Mouse (Mus musculus): ENCODE results near the gene Myo16. TPM values are rescaled to one million over a fixed set of nuclear protein-coding genes. Genes with fewer than 3 reads are reported as not detected.

Myo16 gene
- polyA plus RNA-seq, 1 experiment from 2014 or later, result 4.1 TPM

- ATAC-seq (replicated peaks), result 0 out of 2 replicates have a peak, but pooled peaks have one; percentile 41
- Histone ChIP-seq H3K27ac (replicated peaks) (no peak overlapping the region), H3K36me3 (no peaks in the 10 kb centered on the region), H3K4me2 (replicated peaks) (no peak overlapping the region), H3K9ac (replicated peaks) (no peak overlapping the region), H3K4me3 (no peak overlapping the region), H3K4me1 (peaks cover 11% of the 10 kb centered on the region), H3K27me3 (no peaks in the 10 kb centered on the region), H3K9me3 (no peaks in the 10 kb centered on the region)
- 12% methylated on average over 5 of the region's 5 CpGs for WGBS
These were observed 471.6 kb downstream of the Myo16 start for GRCm38 (mm10) chr8:10625262-10625661.

- WGBS, result 6% methylated on average over 8 of the region's 8 CpGs
- Histone ChIP-seq H3K4me3 (no peak overlapping the region), H3K9ac (replicated peaks) (no peak overlapping the region), H3K4me2 (replicated peaks) (no peak overlapping the region), H3K9me3 (no peaks in the 10 kb centered on the region), H3K27ac (replicated peaks) (no peak overlapping the region), H3K4me1 (peaks cover 12% of the 10 kb centered on the region), H3K36me3 (no peaks in the 10 kb centered on the region), H3K27me3 (no peaks in the 10 kb centered on the region)
- no peak for ATAC-seq (replicated peaks)
These were observed 475.0 kb downstream of the Myo16 start for GRCm38 (mm10) chr8:10628725-10629124.

DNA sequence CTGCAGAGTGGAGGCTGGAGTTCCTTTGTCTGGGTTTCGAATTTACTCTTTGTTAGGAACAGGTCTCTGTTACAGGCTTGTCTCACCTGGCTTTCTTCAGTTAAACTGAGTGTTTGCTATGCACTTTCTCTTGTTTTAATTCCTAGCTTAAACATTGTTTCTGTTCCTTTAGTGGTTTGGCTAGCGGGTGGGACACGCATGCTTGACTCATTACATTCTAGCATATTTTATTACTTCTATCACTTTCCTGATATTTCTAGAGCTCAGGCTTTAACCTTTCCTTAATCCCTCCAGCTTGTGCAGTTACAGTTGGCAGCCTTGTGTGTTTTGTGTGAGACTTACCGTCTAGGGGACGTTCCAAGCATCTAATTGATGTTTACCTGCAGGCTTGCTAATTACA is 476.2 kb downstream of the Myo16 start:
- Histone ChIP-seq H3K27me3 (no peaks in the 10 kb centered on the region), H3K36me3 (no peaks in the 10 kb centered on the region), H3K9ac (replicated peaks) (no peak overlapping the region), H3K9me3 (no peaks in the 10 kb centered on the region), H3K4me2 (replicated peaks) (no peak overlapping the region), H3K27ac (replicated peaks) (no peak overlapping the region), H3K4me1 (peaks cover 17% of the 10 kb centered on the region), H3K4me3 (no peak overlapping the region)
- no peak for ATAC-seq (replicated peaks)
- 28% methylated on average over 5 of the region's 5 CpGs for WGBS

GRCm38 (mm10) chr8:10631006-10631405 is 477.3 kb downstream of the Myo16 start:
- H3K9ac ChIP-seq (replicated peaks), result no peak overlapping the region
- H3K27me3 ChIP-seq, result no peaks in the 10 kb centered on the region
- WGBS, result 97% methylated on average over 2 of the region's 2 CpGs
- ATAC-seq (replicated peaks), result no peak
- H3K4me1 ChIP-seq, result peaks cover 17% of the 10 kb centered on the region
- H3K27ac ChIP-seq (replicated peaks), result no peak overlapping the region
- no peaks in the 10 kb centered on the region for H3K36me3 ChIP-seq
- H3K4me3 ChIP-seq, result no peak overlapping the region
- no peak overlapping the region for H3K4me2 ChIP-seq (replicated peaks)
- no peaks in the 10 kb centered on the region for H3K9me3 ChIP-seq

DNA sequence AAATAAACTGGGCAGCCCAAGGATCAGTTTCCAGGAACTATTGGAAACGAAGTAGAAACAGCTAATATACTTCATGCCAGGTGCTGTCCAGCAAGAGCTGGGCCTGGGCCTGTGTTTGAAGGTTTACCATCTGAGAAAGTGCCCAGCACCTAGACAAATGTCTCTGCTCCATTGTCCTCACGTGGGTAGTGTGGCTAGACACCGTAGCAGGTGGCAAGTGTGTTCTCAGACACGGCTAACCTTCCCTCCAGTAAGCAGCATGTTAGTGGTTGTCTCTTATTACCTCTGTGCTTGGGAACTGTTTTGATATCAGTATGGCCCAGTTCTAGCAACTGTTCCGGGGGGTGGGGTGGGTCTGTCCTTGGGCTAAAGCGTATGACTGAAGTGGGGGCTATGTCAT is 478.9 kb downstream of the Myo16 start:
- H3K9me3 ChIP-seq, result no peaks in the 10 kb centered on the region
- H3K9ac ChIP-seq (replicated peaks), result no peak overlapping the region
- H3K27me3 ChIP-seq, result no peaks in the 10 kb centered on the region
- H3K36me3 ChIP-seq, result no peaks in the 10 kb centered on the region
- no peak for ATAC-seq (replicated peaks)
- peaks cover 17% of the 10 kb centered on the region for H3K4me1 ChIP-seq
- no peak overlapping the region for H3K4me3 ChIP-seq
- WGBS, result 71% methylated on average over 6 of the region's 6 CpGs
- no peak overlapping the region for H3K4me2 ChIP-seq (replicated peaks)
- H3K27ac ChIP-seq (replicated peaks), result no peak overlapping the region

DNA sequence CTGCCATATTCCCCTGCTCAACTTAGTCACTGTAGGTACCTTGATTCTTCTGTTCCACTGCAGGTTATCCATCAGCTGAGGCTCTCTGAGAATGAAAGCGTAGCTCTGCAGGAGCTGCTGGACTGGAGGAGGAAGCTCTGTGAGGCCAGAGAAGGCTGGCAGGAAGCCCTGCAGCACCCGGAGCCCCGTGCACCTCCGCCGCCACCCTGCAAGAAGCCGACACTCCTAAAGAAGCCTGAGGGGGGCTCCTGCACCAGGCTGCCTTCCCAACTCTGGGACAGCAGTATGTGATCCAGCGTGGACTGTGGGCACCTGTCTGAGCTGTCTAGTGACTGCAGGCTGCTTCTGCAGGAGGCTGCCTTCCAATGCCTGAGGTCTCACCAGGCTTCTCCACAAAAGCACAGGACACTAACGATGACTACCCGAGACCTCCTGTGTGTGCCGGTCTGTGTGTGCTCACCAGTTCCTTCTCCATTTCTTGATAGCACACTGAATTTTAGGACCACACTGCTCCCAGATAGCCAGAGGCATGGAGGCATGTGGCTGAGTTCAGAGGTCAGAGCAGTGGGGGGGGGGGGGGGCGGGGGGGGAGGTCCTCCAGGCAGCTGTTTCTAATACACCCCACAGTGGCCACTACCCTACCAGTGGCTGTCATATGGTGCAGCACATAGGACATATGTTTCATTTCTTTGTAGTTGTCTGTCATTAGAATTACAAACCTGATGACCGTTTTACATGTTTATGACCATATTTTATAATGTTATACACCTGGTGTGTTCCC is 479.8 kb downstream of the Myo16 start:
- peaks cover 17% of the 10 kb centered on the region for H3K4me1 ChIP-seq
- no peaks in the 10 kb centered on the region for H3K9me3 ChIP-seq
- H3K27ac ChIP-seq (replicated peaks), result no peak overlapping the region
- no peak overlapping the region for H3K4me2 ChIP-seq (replicated peaks)
- H3K4me3 ChIP-seq, result no peak overlapping the region
- no peak overlapping the region for H3K9ac ChIP-seq (replicated peaks)
- no peak for ATAC-seq (replicated peaks)
- no peaks in the 10 kb centered on the region for H3K36me3 ChIP-seq
- H3K27me3 ChIP-seq, result no peaks in the 10 kb centered on the region
- WGBS, result 57% methylated on average over 12 of the region's 12 CpGs

- WGBS, result 74% methylated on average over 13 of the region's 13 CpGs
- Histone ChIP-seq H3K4me1 (peaks cover 14% of the 10 kb centered on the region), H3K27me3 (no peaks in the 10 kb centered on the region), H3K9me3 (no peaks in the 10 kb centered on the region), H3K4me3 (no peak overlapping the region), H3K27ac (replicated peaks) (no peak overlapping the region), H3K4me2 (replicated peaks) (no peak overlapping the region), H3K9ac (replicated peaks) (no peak overlapping the region), H3K36me3 (no peaks in the 10 kb centered on the region)
- no peak for ATAC-seq (replicated peaks)
These were observed 480.7 kb downstream of the Myo16 start for GRCm38 (mm10) chr8:10634421-10634820.

DNA sequence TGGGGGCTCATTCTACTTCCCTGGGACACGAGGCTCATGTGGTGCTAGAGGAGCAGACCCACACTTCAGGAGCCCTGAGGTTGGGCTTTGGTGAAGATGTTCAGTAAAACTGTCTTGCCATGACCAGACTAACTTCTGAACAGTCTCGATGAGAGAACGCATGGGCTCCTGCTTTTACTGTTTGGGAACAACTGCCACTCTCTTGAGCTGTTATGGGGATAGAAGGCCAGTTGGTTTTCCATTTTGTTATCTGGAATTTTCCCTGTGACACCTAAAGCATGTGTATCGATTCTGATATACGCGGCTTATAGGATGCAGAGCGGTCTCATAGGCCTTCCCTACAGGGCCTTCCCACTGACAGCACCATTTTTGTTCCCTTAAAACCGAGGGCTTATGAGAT is 485.2 kb downstream of the Myo16 start:
- 88% methylated on average over 8 of the region's 8 CpGs for WGBS
- Histone ChIP-seq H3K4me3 (no peak overlapping the region), H3K9me3 (no peaks in the 10 kb centered on the region), H3K4me2 (replicated peaks) (no peak overlapping the region), H3K9ac (replicated peaks) (no peak overlapping the region), H3K27ac (replicated peaks) (no peak overlapping the region), H3K4me1 (peaks cover 5% of the 10 kb centered on the region; the same call in 1 of the 2 replicates), H3K36me3 (no peaks in the 10 kb centered on the region), H3K27me3 (no peaks in the 10 kb centered on the region)
- no peak for ATAC-seq (replicated peaks)

GRCm38 (mm10) chr8:10640176-10640810 is 486.6 kb downstream of the Myo16 start:
- no peaks in the 10 kb centered on the region for H3K27me3 ChIP-seq
- no peaks in the 10 kb centered on the region for H3K36me3 ChIP-seq
- H3K9ac ChIP-seq (replicated peaks), result no peak overlapping the region
- no peak overlapping the region for H3K27ac ChIP-seq (replicated peaks)
- no peak for ATAC-seq (replicated peaks)
- H3K4me1 ChIP-seq, result peaks cover 12% of the 10 kb centered on the region
- H3K4me2 ChIP-seq (replicated peaks), result no peak overlapping the region
- WGBS, result 79% methylated on average over 9 of the region's 9 CpGs
- no peak overlapping the region for H3K4me3 ChIP-seq
- H3K9me3 ChIP-seq, result no peaks in the 10 kb centered on the region

DNA sequence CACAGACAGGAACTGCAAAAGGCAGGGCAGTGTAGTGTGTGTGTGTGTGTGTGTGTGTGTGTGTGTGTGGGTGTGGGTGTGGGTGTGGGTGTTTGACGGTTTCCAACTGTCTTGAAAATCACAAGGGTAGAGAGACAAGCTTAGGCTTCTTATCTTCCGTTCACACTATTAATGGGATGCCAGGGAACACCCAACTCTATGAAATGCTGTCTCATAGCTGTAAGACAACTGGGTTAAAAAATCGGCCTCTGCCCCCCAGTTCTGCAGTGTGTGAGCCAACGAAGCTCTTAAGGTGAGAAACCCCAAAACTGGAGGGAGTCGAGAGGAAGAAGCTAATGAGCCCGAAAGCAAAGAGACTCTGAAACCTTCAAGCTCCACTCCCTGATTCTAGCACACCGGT is 487.1 kb downstream of the Myo16 start:
- Histone ChIP-seq H3K4me3 (no peak overlapping the region), H3K27ac (replicated peaks) (no peak overlapping the region), H3K4me2 (replicated peaks) (no peak overlapping the region), H3K4me1 (peaks cover 12% of the 10 kb centered on the region), H3K36me3 (no peaks in the 10 kb centered on the region), H3K9me3 (no peaks in the 10 kb centered on the region), H3K27me3 (no peaks in the 10 kb centered on the region), H3K9ac (replicated peaks) (no peak overlapping the region)
- 82% methylated on average over 7 of the region's 7 CpGs for WGBS
- no peak for ATAC-seq (replicated peaks)

GRCm38 (mm10) chr8:10641343-10641742 is 487.6 kb downstream of the Myo16 start:
- H3K36me3 ChIP-seq, result no peaks in the 10 kb centered on the region
- H3K4me2 ChIP-seq (replicated peaks), result no peak overlapping the region
- no peak for ATAC-seq (replicated peaks)
- H3K27me3 ChIP-seq, result no peaks in the 10 kb centered on the region
- H3K27ac ChIP-seq (replicated peaks), result no peak overlapping the region
- H3K4me1 ChIP-seq, result peaks cover 12% of the 10 kb centered on the region
- no peak overlapping the region for H3K4me3 ChIP-seq
- H3K9ac ChIP-seq (replicated peaks), result no peak overlapping the region
- H3K9me3 ChIP-seq, result no peaks in the 10 kb centered on the region

GRCm38 (mm10) chr8:10643244-10643643 is 489.5 kb downstream of the Myo16 start:
- Histone ChIP-seq H3K36me3 (no peaks in the 10 kb centered on the region), H3K9ac (replicated peaks) (no peak overlapping the region), H3K27me3 (no peaks in the 10 kb centered on the region), H3K4me3 (no peak overlapping the region), H3K4me2 (replicated peaks) (no peak overlapping the region), H3K9me3 (no peaks in the 10 kb centered on the region), H3K4me1 (peaks cover 12% of the 10 kb centered on the region), H3K27ac (replicated peaks) (no peak overlapping the region)
- 88% methylated on average over 4 of the region's 4 CpGs for WGBS
- ATAC-seq (replicated peaks), result no peak

DNA sequence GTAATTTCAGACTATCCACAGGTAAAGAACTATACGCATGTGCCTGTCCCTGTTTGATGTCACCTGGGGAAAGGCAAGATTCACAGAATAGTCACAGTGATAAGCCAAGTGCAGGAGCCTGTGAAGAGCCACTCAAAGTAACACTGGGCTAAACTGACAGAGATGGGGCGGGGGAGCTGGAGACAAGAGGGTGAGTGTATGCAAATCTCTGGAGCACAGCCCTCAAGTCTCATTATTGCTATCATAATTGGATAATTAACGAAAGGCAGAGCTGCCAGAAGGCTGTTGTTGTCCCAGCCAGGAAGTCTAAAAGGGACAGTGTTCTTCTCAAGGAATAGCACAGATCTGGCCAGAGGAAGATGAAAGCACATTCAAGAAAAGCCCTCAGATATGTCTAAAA is 490.8 kb downstream of the Myo16 start:
- Histone ChIP-seq H3K36me3 (no peaks in the 10 kb centered on the region), H3K27ac (replicated peaks) (no peak overlapping the region), H3K27me3 (no peaks in the 10 kb centered on the region), H3K4me2 (replicated peaks) (no peak overlapping the region), H3K9ac (replicated peaks) (no peak overlapping the region), H3K4me1 (peaks cover 12% of the 10 kb centered on the region), H3K4me3 (no peak overlapping the region), H3K9me3 (no peaks in the 10 kb centered on the region)
- peak; percentile 81 for ATAC-seq (replicated peaks)
- 24% methylated on average over 3 of the region's 3 CpGs for WGBS
